10 mouse cellular contexts compared by ENCODE assay signal in the genomic region with DNA sequence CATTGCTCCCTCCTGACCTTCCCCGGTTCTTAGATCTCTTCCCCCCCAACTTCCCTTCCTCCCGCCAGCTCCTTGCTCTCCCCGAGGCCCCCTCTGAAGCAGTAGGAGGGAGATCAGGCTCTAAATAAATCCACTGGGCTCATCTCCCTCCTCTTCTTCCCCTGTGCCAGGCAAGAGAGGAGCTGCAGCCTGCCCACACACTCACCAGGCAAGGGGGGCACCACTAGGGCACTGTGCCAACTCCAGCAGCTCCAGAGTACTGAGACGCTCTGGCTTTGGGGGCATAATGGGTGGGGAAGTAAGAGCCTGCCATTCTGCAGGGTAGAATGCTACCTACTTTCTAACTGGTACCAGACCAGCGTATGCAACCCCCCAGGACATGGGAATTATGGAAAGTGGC. TPM values are rescaled to one million over a fixed set of nuclear protein-coding genes. Genes with fewer than 3 reads are reported as not detected.
DNase-seq lines count a peak whose midpoint lies in the region; ATAC-seq and TF ChIP-seq lines count a peak whose summit lies in the region.
"Had no signal": no experiment of that assay in that cellular context is flagged by ENCODE, and none has a peak within 500 bp of the region (broad histone marks: within the 10 kb centered on the region; RNA-seq: fewer than 3 reads in every experiment).

No protein-coding gene starts in this region.

- H3K4me3 ChIP-seq in stomach, embryonic 14.5 days (ENCODE audit: low read depth, low read length), result no peak overlapping the region
- H3K4me3 ChIP-seq in stomach, postnatal 0 days (ENCODE audit: low read depth, low read length), result no peak overlapping the region
- peak overlapping the region; percentile 81 for H3K4me3 ChIP-seq in limb, embryonic 13.5 days
- H3K4me3 ChIP-seq: erythroblast, embryonic 14.5 days had no signal

- peak; percentile 79 to 81 for DNase-seq in cerebellum, postnatal 10 days
- no peak for DNase-seq in cerebellum, adult 11 months
- DNase-seq in stomach, postnatal 0 days (ENCODE audit: low spot score), result no peak
- DNase-seq in adipocyte (ENCODE audit: low spot score), result no peak
- DNase-seq in thymus, postnatal 36 days, result no peak
- DNase-seq in spleen, adult 18-20 months, result no peak

- H3K27ac ChIP-seq in stomach, embryonic 14.5 days (ENCODE audit: low read length), result no peak overlapping the region
- no peak overlapping the region for H3K27ac ChIP-seq in stomach, postnatal 0 days (replicated peaks)
- H3K27ac ChIP-seq in limb, embryonic 13.5 days, result no peak overlapping the region
- H3K27ac ChIP-seq: macrophage had no signal

- no peak for TF ChIP-seq EP300 in stomach, postnatal 0 days (optimal IDR thresholded peaks at IDR 0.05)

- TF ChIP-seq CTCF in stomach, postnatal 0 days (IDR thresholded peaks at IDR 0.05; ENCODE audit: low read depth), result no peak

- H3K36me3 ChIP-seq in stomach, embryonic 14.5 days (ENCODE audit: control insufficient read depth, insufficient read depth, low read length), result peaks cover 14% of the 10 kb centered on the region; the same call in 1 of the 2 replicates
- H3K36me3 ChIP-seq in stomach, postnatal 0 days (ENCODE audit: control insufficient read depth, insufficient read depth, low read length), result no peaks in the 10 kb centered on the region
- peaks cover 26% of the 10 kb centered on the region for H3K36me3 ChIP-seq in limb, embryonic 13.5 days

- H3K9ac ChIP-seq in stomach, embryonic 14.5 days (replicated peaks; ENCODE audit: low read depth, low read length), result no peak overlapping the region
- H3K9ac ChIP-seq in stomach, postnatal 0 days (ENCODE audit: low read length), result no peak overlapping the region
- H3K9ac ChIP-seq in limb, embryonic 13.5 days, result no peak overlapping the region

- no peaks in the 10 kb centered on the region for H3K9me3 ChIP-seq in stomach, embryonic 14.5 days (ENCODE audit: control insufficient read depth, low read depth, low read length)
- H3K9me3 ChIP-seq in stomach, postnatal 0 days (ENCODE audit: control insufficient read depth, low read length), result no peaks in the 10 kb centered on the region
- no peaks in the 10 kb centered on the region for H3K9me3 ChIP-seq in limb, embryonic 13.5 days

- peaks cover 30% of the 10 kb centered on the region for H3K4me1 ChIP-seq in stomach, embryonic 14.5 days (ENCODE audit: control insufficient read depth, insufficient read depth, low read length)
- peaks cover 4% of the 10 kb centered on the region for H3K4me1 ChIP-seq in stomach, postnatal 0 days (replicated peaks; ENCODE audit: control insufficient read depth, insufficient read depth)
- peaks cover 54% of the 10 kb centered on the region for H3K4me1 ChIP-seq in limb, embryonic 13.5 days

- H3K27me3 ChIP-seq in stomach, embryonic 14.5 days (ENCODE audit: control insufficient read depth, insufficient read depth, low read length), result no peaks in the 10 kb centered on the region
- H3K27me3 ChIP-seq in stomach, postnatal 0 days (ENCODE audit: control insufficient read depth, insufficient read depth, low read length), result no peaks in the 10 kb centered on the region
- peaks cover 35% of the 10 kb centered on the region for H3K27me3 ChIP-seq in limb, embryonic 13.5 days

- peak overlapping the region; percentile 87 for H3K4me2 ChIP-seq in stomach, embryonic 14.5 days (replicated peaks; ENCODE audit: low read depth, low read length)
- no peak overlapping the region for H3K4me2 ChIP-seq in stomach, postnatal 0 days (replicated peaks; ENCODE audit: low read depth)
- peak overlapping the region; percentile 93 for H3K4me2 ChIP-seq in limb, embryonic 13.5 days (replicated peaks)

- ATAC-seq in stomach, embryonic 14.5 days (ENCODE audit: insufficient number of reproducible peaks, insufficient read depth, low FRiP score, low read depth), result no peak
- ATAC-seq in stomach, postnatal 0 days (ENCODE audit: low FRiP score, low TSS enrichment), result no peak
- ATAC-seq in limb, embryonic 13.5 days (ENCODE audit: low FRiP score, low read depth), result no peak

- 55% methylated on average over 5 of the region's 5 CpGs for WGBS in stomach, embryonic 14.5 days
- 59% methylated on average over 5 of the region's 5 CpGs for WGBS in stomach, postnatal 0 days
- 41% methylated on average over 5 of the region's 5 CpGs for WGBS in limb, embryonic 13.5 days

RNA-seq across cellular contexts. Expression of a gene that starts 5.9 kb away (rescaled TPM):
- polyA plus RNA-seq in stomach, embryonic 14.5 days (2014; fragmentation: Nextera tagmentation; extraction: Ambion mirVana), result 34.4 TPM in 2 replicates
- polyA plus RNA-seq in stomach, postnatal 0 days (2015; fragmentation: Nextera tagmentation; extraction: Ambion mirVana), result 15.1 and 17.6 TPM in 2 replicates
- 43.7 and 48.2 TPM in 2 replicates for polyA plus RNA-seq in limb, embryonic 13.5 days (2015; fragmentation: Nextera tagmentation; extraction: Ambion mirVana)
- polyA plus RNA-seq: erythroblast, embryonic 14.5 days had no signal

RNA-seq across cellular contexts. Expression of a gene that starts 26.2 kb away (rescaled TPM):
- 30.1 and 30.3 TPM in 2 replicates for polyA plus RNA-seq in stomach, embryonic 14.5 days (2014; fragmentation: Nextera tagmentation; extraction: Ambion mirVana)
- polyA plus RNA-seq in stomach, postnatal 0 days (2015; fragmentation: Nextera tagmentation; extraction: Ambion mirVana), result 8.2 and 10.3 TPM in 2 replicates
- 34.5 and 35.5 TPM in 2 replicates for polyA plus RNA-seq in limb, embryonic 13.5 days (2015; fragmentation: Nextera tagmentation; extraction: Ambion mirVana)

RNA-seq across cellular contexts. Expression of a gene that starts 26.6 kb away (rescaled TPM):
- 21.9 and 23.0 TPM in 2 replicates for polyA plus RNA-seq in stomach, embryonic 14.5 days (2014; fragmentation: Nextera tagmentation; extraction: Ambion mirVana)
- polyA plus RNA-seq in stomach, postnatal 0 days (2015; fragmentation: Nextera tagmentation; extraction: Ambion mirVana), result 9.0 and 9.5 TPM in 2 replicates
- 16.9 and 17.1 TPM in 2 replicates for polyA plus RNA-seq in limb, embryonic 13.5 days (2015; fragmentation: Nextera tagmentation; extraction: Ambion mirVana)

RNA-seq across cellular contexts. Expression of a gene that starts 40.7 kb away (rescaled TPM):
- 0.75 and 0.83 TPM in 2 replicates for polyA plus RNA-seq in stomach, embryonic 14.5 days (2014; fragmentation: Nextera tagmentation; extraction: Ambion mirVana)
- 0.35 and 0.46 TPM in 2 replicates for polyA plus RNA-seq in stomach, postnatal 0 days (2015; fragmentation: Nextera tagmentation; extraction: Ambion mirVana)
- polyA plus RNA-seq in limb, embryonic 13.5 days (2015; fragmentation: Nextera tagmentation; extraction: Ambion mirVana), result 0.87 and 1.1 TPM in 2 replicates
- polyA plus RNA-seq: erythroblast, embryonic 14.5 days had no signal

Comparison
In these comparisons a context has a peak if more than half of its experiments do, and no peak if none do; other contexts are left out.
1. DNase-seq: peak in cerebellum, postnatal 10 days (2 of 2); none in cerebellum, adult 11 months (single experiment), stomach, postnatal 0 days (single experiment), adipocyte (single experiment), thymus, postnatal 36 days (0 of 2) and spleen, adult 18-20 months (0 of 2).